Mouse (Mus musculus) cortical plate, adult 2 months (tissue): ENCODE results near the gene Msantd2.

Experiments
- CTCF ChIP-seq: fragments of 200-500 bp; IDR thresholded peaks from 2 replicates; pipeline ENCODE4 v1.5.1; 2011; ENCODE audit warnings: mild to moderate bottlenecking, control low read depth, low read length; ENCODE audit not compliant: insufficient read depth; ENCODE audit errors: extremely low read depth
- POLR2A ChIP-seq: fragments of 200-500 bp; IDR thresholded peaks from 2 replicates; pipeline ENCODE4 v1.6.1; 2011; ENCODE audit warnings: mild to moderate bottlenecking, low read length, control low read depth; ENCODE audit not compliant: insufficient read depth; ENCODE audit errors: extremely low read depth

DNA sequence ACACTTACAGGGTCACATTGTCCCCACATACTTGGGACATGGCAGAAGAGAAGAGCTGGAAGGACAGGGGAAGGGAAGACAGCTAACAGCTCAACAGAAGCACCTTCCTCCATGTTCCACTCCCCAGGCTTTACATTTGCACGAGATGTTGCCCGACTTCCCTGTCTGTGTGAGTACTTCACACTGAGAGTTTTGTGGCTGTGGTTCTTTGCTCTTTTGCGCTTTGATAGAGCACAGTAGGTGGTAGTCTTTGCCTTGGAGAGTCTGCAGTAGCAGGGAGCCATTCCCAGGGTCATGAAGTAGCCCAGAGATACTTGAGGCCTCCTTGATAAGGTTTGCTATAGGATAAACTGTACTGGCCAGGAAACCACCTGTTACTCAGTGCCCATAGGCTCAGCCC lies 11.1 kb downstream of the Msantd2 start:
- TF ChIP-seq POLR2A (no peak), CTCF (no peak)
